Comparison of ENCODE assay signal across 26 mouse cellular contexts in genomic region chr1:166139620-166140184, GRCm38 (mm10). TPM values are rescaled to one million over a fixed set of nuclear protein-coding genes. Genes with fewer than 3 reads are reported as not detected.
A peak's percentile ranks its signal among the peaks of the same experiment; 100 is the strongest.
DNase-seq lines count a peak whose midpoint lies in the region; ATAC-seq lines count a peak whose summit lies in the region.
"Had no signal": no experiment of that assay in that cellular context is flagged by ENCODE, and none has a peak within 500 bp of the region (broad histone marks: within the 10 kb centered on the region; RNA-seq: fewer than 3 reads in every experiment).

No protein-coding gene starts in this region.

- no peaks in the 10 kb centered on the region for H3K36me3 ChIP-seq in embryonic facial prominence, embryonic 11.5 days (replicated peaks; ENCODE audit: control insufficient read depth, insufficient read depth, low read depth, low read length)
- H3K36me3 ChIP-seq in embryonic facial prominence, embryonic 10.5 days (replicated peaks), result no peaks in the 10 kb centered on the region
- H3K36me3 ChIP-seq in midbrain, embryonic 14.5 days (ENCODE audit: control insufficient read depth, insufficient read depth, low read length), result no peaks in the 10 kb centered on the region
- no peaks in the 10 kb centered on the region for H3K36me3 ChIP-seq in midbrain, embryonic 10.5 days
- H3K36me3 ChIP-seq in embryonic facial prominence, embryonic 14.5 days (ENCODE audit: control insufficient read depth, insufficient read depth, low read length), result no peaks in the 10 kb centered on the region
- no peaks in the 10 kb centered on the region for H3K36me3 ChIP-seq in neural tube, embryonic 14.5 days (ENCODE audit: control insufficient read depth, insufficient read depth, low read length)
- H3K36me3 ChIP-seq: embryonic facial prominence, embryonic 15.5 days; heart, embryonic 13.5 days; limb, embryonic 15.5 days; lung, embryonic 15.5 days; neural tube, embryonic 12.5 days had no signal

- no peaks in the 10 kb centered on the region for H3K27me3 ChIP-seq in embryonic facial prominence, embryonic 11.5 days (ENCODE audit: control insufficient read depth, insufficient read depth, low read length)
- no peaks in the 10 kb centered on the region for H3K27me3 ChIP-seq in embryonic facial prominence, embryonic 10.5 days (replicated peaks; ENCODE audit: low read depth, poor library complexity, severe bottlenecking)
- H3K27me3 ChIP-seq in midbrain, embryonic 14.5 days (ENCODE audit: control insufficient read depth, insufficient read depth, low read length), result no peaks in the 10 kb centered on the region
- no peaks in the 10 kb centered on the region for H3K27me3 ChIP-seq in midbrain, embryonic 10.5 days (ENCODE audit: low read depth, poor library complexity, severe bottlenecking)
- no peaks in the 10 kb centered on the region for H3K27me3 ChIP-seq in embryonic facial prominence, embryonic 14.5 days (replicated peaks; ENCODE audit: control insufficient read depth, insufficient read depth, low read length)
- no peaks in the 10 kb centered on the region for H3K27me3 ChIP-seq in neural tube, embryonic 14.5 days (ENCODE audit: control insufficient read depth, insufficient read depth, low read length)
- H3K27me3 ChIP-seq: embryonic facial prominence, embryonic 15.5 days; heart, embryonic 13.5 days; limb, embryonic 15.5 days; lung, embryonic 15.5 days; neural tube, embryonic 12.5 days had no signal

- no peak overlapping the region for H3K4me2 ChIP-seq in embryonic facial prominence, embryonic 11.5 days (ENCODE audit: low read depth, low read length)
- no peak overlapping the region for H3K4me2 ChIP-seq in midbrain, embryonic 14.5 days (ENCODE audit: low read length)
- no peak overlapping the region for H3K4me2 ChIP-seq in embryonic facial prominence, embryonic 14.5 days (ENCODE audit: low read depth, low read length)
- H3K4me2 ChIP-seq in neural tube, embryonic 14.5 days (ENCODE audit: low read depth, low read length), result no peak overlapping the region
- H3K4me2 ChIP-seq: embryonic facial prominence, embryonic 15.5 days; heart, embryonic 13.5 days; limb, embryonic 15.5 days; lung, embryonic 15.5 days; neural tube, embryonic 12.5 days had no signal

- 0 out of 2 replicates have a peak, but pooled peaks have one; percentile 53 for ATAC-seq in embryonic facial prominence, embryonic 11.5 days (replicated peaks; ENCODE audit: insufficient number of reproducible peaks, low FRiP score, low TSS enrichment, low read depth)
- no peak for ATAC-seq in midbrain, embryonic 14.5 days (ENCODE audit: low FRiP score, low TSS enrichment)
- ATAC-seq in embryonic facial prominence, embryonic 14.5 days (ENCODE audit: low read depth), result 0 out of 2 replicates have a peak, but pooled peaks have one; percentile 60
- ATAC-seq in neural tube, embryonic 14.5 days (ENCODE audit: low read depth), result peak; percentile 76

- H3K4me1 ChIP-seq in embryonic facial prominence, embryonic 11.5 days (ENCODE audit: control insufficient read depth, insufficient read depth, low read length), result no peaks in the 10 kb centered on the region
- peaks cover 20% of the 10 kb centered on the region for H3K4me1 ChIP-seq in embryonic facial prominence, embryonic 10.5 days
- peaks cover 4% of the 10 kb centered on the region; the same call in 1 of the 2 replicates for H3K4me1 ChIP-seq in midbrain, embryonic 14.5 days (ENCODE audit: control insufficient read depth, insufficient read depth, low read length)
- H3K4me1 ChIP-seq in midbrain, embryonic 10.5 days, result peaks cover 12% of the 10 kb centered on the region
- no peaks in the 10 kb centered on the region for H3K4me1 ChIP-seq in embryonic facial prominence, embryonic 14.5 days (ENCODE audit: control insufficient read depth, insufficient read depth, low read length)
- no peaks in the 10 kb centered on the region for H3K4me1 ChIP-seq in neural tube, embryonic 14.5 days (ENCODE audit: control insufficient read depth, insufficient read depth, low read length)
- H3K4me1 ChIP-seq: embryonic facial prominence, embryonic 15.5 days; limb, embryonic 15.5 days; neural tube, embryonic 12.5 days had no signal

- WGBS in embryonic facial prominence, embryonic 11.5 days, result 56% methylated on average over 4 of the region's 4 CpGs
- 36% methylated on average over 4 of the region's 4 CpGs for WGBS in embryonic facial prominence, embryonic 10.5 days
- WGBS in midbrain, embryonic 14.5 days, result 41% methylated on average over 4 of the region's 4 CpGs
- 58% methylated on average over 4 of the region's 4 CpGs for WGBS in midbrain, embryonic 10.5 days
- WGBS in embryonic facial prominence, embryonic 14.5 days, result 48% methylated on average over 4 of the region's 4 CpGs
- 25% methylated on average over 4 of the region's 4 CpGs for WGBS in neural tube, embryonic 14.5 days

- H3K4me3 ChIP-seq in embryonic facial prominence, embryonic 11.5 days (ENCODE audit: low read depth, low read length), result no peak overlapping the region
- H3K4me3 ChIP-seq in embryonic facial prominence, embryonic 10.5 days, result no peak overlapping the region
- H3K4me3 ChIP-seq in midbrain, embryonic 14.5 days (replicated peaks; ENCODE audit: low read depth, low read length), result no peak overlapping the region
- H3K4me3 ChIP-seq in midbrain, embryonic 10.5 days, result no peak overlapping the region
- H3K4me3 ChIP-seq in embryonic facial prominence, embryonic 14.5 days (ENCODE audit: low read depth, low read length), result no peak overlapping the region
- H3K4me3 ChIP-seq in neural tube, embryonic 14.5 days (ENCODE audit: low read depth, low read length), result no peak overlapping the region
- H3K4me3 ChIP-seq: embryonic facial prominence, embryonic 15.5 days; heart, adult 2 months; heart, embryonic 13.5 days; limb, embryonic 15.5 days; lung, embryonic 15.5 days; megakaryocyte, embryonic 14.5 days; neural tube, embryonic 12.5 days had no signal

- DNase-seq in embryonic facial prominence, embryonic 11.5 days (ENCODE audit: low spot score), result no peak
- DNase-seq in embryonic facial prominence, embryonic 10.5 days (ENCODE audit: low spot score), result no peak
- peak; percentile 57 for DNase-seq in midbrain, embryonic 14.5 days
- DNase-seq in midbrain, embryonic 10.5 days (ENCODE audit: low spot score), result no peak
- DNase-seq in embryonic facial prominence, embryonic 14.5 days (ENCODE audit: low spot score), result peak; percentile 21
- DNase-seq in thymus, postnatal 14 days, result no peak
- DNase-seq in left cerebral cortex, adult 11 months (ENCODE audit: low spot score), result no peak
- DNase-seq: adrenal gland, postnatal 36 days; cerebellum, adult 11 months; cerebellum, adult 9-11 months; gastrocnemius, postnatal 36 days; heart, adult 2 months; heart, postnatal 14 days; kidney, adult 18-20 months; kidney, postnatal 4 days; lung, postnatal 36 days; thymus, adult 2 months had no signal

- H3K27ac ChIP-seq in embryonic facial prominence, embryonic 11.5 days (replicated peaks; ENCODE audit: low read depth, low read length), result no peak overlapping the region
- H3K27ac ChIP-seq in embryonic facial prominence, embryonic 10.5 days (replicated peaks), result no peak overlapping the region
- no peak overlapping the region for H3K27ac ChIP-seq in midbrain, embryonic 14.5 days (replicated peaks; ENCODE audit: low read depth, low read length)
- no peak overlapping the region for H3K27ac ChIP-seq in midbrain, embryonic 10.5 days (replicated peaks)
- no peak overlapping the region for H3K27ac ChIP-seq in embryonic facial prominence, embryonic 14.5 days (replicated peaks; ENCODE audit: low read depth, low read length)
- H3K27ac ChIP-seq in neural tube, embryonic 14.5 days (ENCODE audit: low read depth, low read length), result no peak overlapping the region
- H3K27ac ChIP-seq: embryonic facial prominence, embryonic 15.5 days; heart, adult 2 months; heart, embryonic 13.5 days; limb, embryonic 15.5 days; liver, embryonic 14.5 days; lung, embryonic 15.5 days; neural tube, embryonic 12.5 days; stomach, postnatal 0 days had no signal

- H3K9me3 ChIP-seq in embryonic facial prominence, embryonic 11.5 days (replicated peaks; ENCODE audit: control insufficient read depth, low read length), result no peaks in the 10 kb centered on the region
- H3K9me3 ChIP-seq in embryonic facial prominence, embryonic 10.5 days, result no peaks in the 10 kb centered on the region
- no peaks in the 10 kb centered on the region for H3K9me3 ChIP-seq in midbrain, embryonic 14.5 days (ENCODE audit: control insufficient read depth, low read length)
- no peaks in the 10 kb centered on the region for H3K9me3 ChIP-seq in midbrain, embryonic 10.5 days (replicated peaks)
- H3K9me3 ChIP-seq in embryonic facial prominence, embryonic 14.5 days (ENCODE audit: control insufficient read depth, low read length), result no peaks in the 10 kb centered on the region
- H3K9me3 ChIP-seq in neural tube, embryonic 14.5 days (ENCODE audit: control insufficient read depth, low read length), result no peaks in the 10 kb centered on the region
- H3K9me3 ChIP-seq: embryonic facial prominence, embryonic 15.5 days; heart, embryonic 13.5 days; limb, embryonic 15.5 days; lung, embryonic 15.5 days; neural tube, embryonic 12.5 days had no signal

- H3K9ac ChIP-seq in embryonic facial prominence, embryonic 11.5 days (replicated peaks; ENCODE audit: low read length), result no peak overlapping the region
- H3K9ac ChIP-seq in midbrain, embryonic 14.5 days (replicated peaks; ENCODE audit: low read length), result no peak overlapping the region
- H3K9ac ChIP-seq in embryonic facial prominence, embryonic 14.5 days (ENCODE audit: low read depth, low read length), result no peak overlapping the region
- no peak overlapping the region for H3K9ac ChIP-seq in neural tube, embryonic 14.5 days (replicated peaks; ENCODE audit: low read depth, low read length)
- H3K9ac ChIP-seq: embryonic facial prominence, embryonic 15.5 days; heart, embryonic 13.5 days; limb, embryonic 15.5 days; liver, embryonic 14.5 days; lung, embryonic 15.5 days; neural tube, embryonic 12.5 days had no signal

RNA-seq across cellular contexts. Expression of gene Gpa33, which starts 9.7 kb away (rescaled TPM):
- 0.10 and 0.34 TPM in 2 replicates for polyA plus RNA-seq in embryonic facial prominence, embryonic 11.5 days (2014; fragmentation: Nextera tagmentation; extraction: Ambion mirVana)
- polyA plus RNA-seq in embryonic facial prominence, embryonic 10.5 days (2016; fragmentation: Nextera tagmentation; extraction: Ambion mirVana), result 0.11 and 0.15 TPM in 2 replicates
- polyA plus RNA-seq in midbrain, embryonic 14.5 days (2014; fragmentation: Nextera tagmentation; extraction: Ambion mirVana), result not detected in 2 replicates
- polyA plus RNA-seq in midbrain, embryonic 10.5 days (2016; fragmentation: Nextera tagmentation; extraction: Ambion mirVana), result 0.31 and 0.55 TPM in 2 replicates
- polyA plus RNA-seq in embryonic facial prominence, embryonic 14.5 days (2014; fragmentation: Nextera tagmentation; extraction: Ambion mirVana), result 0.26 TPM in 1 of 2 replicates, not detected in the other
- polyA plus RNA-seq in neural tube, embryonic 14.5 days (2014; fragmentation: Nextera tagmentation; extraction: Ambion mirVana), result not detected in 2 replicates
- polyA plus RNA-seq: heart, adult 2 months; heart, embryonic 13.5 days; lung, embryonic 15.5 days had no signal

RNA-seq across cellular contexts. Expression of gene Dusp27, which starts 12.0 kb away (rescaled TPM):
- polyA plus RNA-seq in embryonic facial prominence, embryonic 11.5 days (2014; fragmentation: Nextera tagmentation; extraction: Ambion mirVana), result 1.7 and 2.2 TPM in 2 replicates
- polyA plus RNA-seq in embryonic facial prominence, embryonic 10.5 days (2016; fragmentation: Nextera tagmentation; extraction: Ambion mirVana), result 1.8 and 2.5 TPM in 2 replicates
- 0.51 and 1.00 TPM in 2 replicates for polyA plus RNA-seq in midbrain, embryonic 14.5 days (2014; fragmentation: Nextera tagmentation; extraction: Ambion mirVana)
- 2.7 and 3.5 TPM in 2 replicates for polyA plus RNA-seq in midbrain, embryonic 10.5 days (2016; fragmentation: Nextera tagmentation; extraction: Ambion mirVana)
- 11.3 and 14.0 TPM in 2 replicates for polyA plus RNA-seq in embryonic facial prominence, embryonic 14.5 days (2014; fragmentation: Nextera tagmentation; extraction: Ambion mirVana)
- 0.54 and 1.6 TPM in 2 replicates for polyA plus RNA-seq in neural tube, embryonic 14.5 days (2014; fragmentation: Nextera tagmentation; extraction: Ambion mirVana)

Comparison
In these comparisons a context has a peak if more than half of its experiments do, and no peak if none do; other contexts are left out.
1. DNase-seq: peak in midbrain, embryonic 14.5 days (single experiment) and embryonic facial prominence, embryonic 14.5 days (single experiment); none in embryonic facial prominence, embryonic 11.5 days (single experiment), embryonic facial prominence, embryonic 10.5 days (single experiment), midbrain, embryonic 10.5 days (single experiment), thymus, postnatal 14 days (single experiment) and left cerebral cortex, adult 11 months (single experiment).